Mouse (Mus musculus) hindbrain, embryonic 13.5 days (tissue): ENCODE measurements at regions not wholly inside any gene's neighbourhood (a gene's known extent, or its start where the extent isn't known, plus 50 kb on each side); places are given as distances from the start of the nearest gene placed in this dataset.

ENCODE experiments used
- ATAC-seq: fragments of 200-750 bp; cut with Nextera tagmentation; 2 replicates; pipeline ENCODE4 v1.8.0; 2017; ENCODE audit warnings: moderate TSS enrichment; ENCODE audit not compliant: low FRiP score
- H3K27ac ChIP-seq: fragments of 300-500 bp; sonication (generic); 2 replicates; pipeline ENCODE4 v1.5.1; 2015; ENCODE audit warnings: inconsistent platforms, mild to moderate bottlenecking, moderate library complexity
- H3K27me3 ChIP-seq: fragments of 300-500 bp; sonication (generic); 2 replicates; pipeline ENCODE4 v1.6.1; 2015; ENCODE audit warnings: mild to moderate bottlenecking, inconsistent platforms
- H3K36me3 ChIP-seq: fragments of 300-500 bp; sonication (generic); 2 replicates; pipeline ENCODE4 v1.6.1; 2015; ENCODE audit warnings: mild to moderate bottlenecking, inconsistent platforms
- H3K4me1 ChIP-seq: fragments of 300-500 bp; sonication (generic); replicated peaks from 2 replicates; pipeline ENCODE4 v1.6.1; 2015; ENCODE audit warnings: inconsistent platforms
- H3K4me2 ChIP-seq: fragments of 300-500 bp; sonication (generic); 2 replicates; pipeline ENCODE4 v1.6.1; 2015; ENCODE audit warnings: inconsistent platforms, mild to moderate bottlenecking, moderate library complexity
- H3K4me3 ChIP-seq: fragments of 300-500 bp; sonication (generic); 2 replicates; pipeline ENCODE4 v1.5.1; 2015; ENCODE audit warnings: mild to moderate bottlenecking, inconsistent platforms
- H3K9ac ChIP-seq: fragments of 300-500 bp; sonication (generic); 2 replicates; pipeline ENCODE4 v1.6.1; 2015; ENCODE audit warnings: mild to moderate bottlenecking, inconsistent platforms
- H3K9me3 ChIP-seq: fragments of 300-500 bp; sonication (generic); 2 replicates; pipeline ENCODE4 v1.6.1; 2016; ENCODE audit warnings: inconsistent platforms
- WGBS: fragments of 180-500 bp; shearing (Covaris S2); methylation state at CpG from one replicate; pipeline ENCODE4 v1.1.7; 2015; 5-methylcytosine and 5-hydroxymethylcytosine counted together

DNA sequence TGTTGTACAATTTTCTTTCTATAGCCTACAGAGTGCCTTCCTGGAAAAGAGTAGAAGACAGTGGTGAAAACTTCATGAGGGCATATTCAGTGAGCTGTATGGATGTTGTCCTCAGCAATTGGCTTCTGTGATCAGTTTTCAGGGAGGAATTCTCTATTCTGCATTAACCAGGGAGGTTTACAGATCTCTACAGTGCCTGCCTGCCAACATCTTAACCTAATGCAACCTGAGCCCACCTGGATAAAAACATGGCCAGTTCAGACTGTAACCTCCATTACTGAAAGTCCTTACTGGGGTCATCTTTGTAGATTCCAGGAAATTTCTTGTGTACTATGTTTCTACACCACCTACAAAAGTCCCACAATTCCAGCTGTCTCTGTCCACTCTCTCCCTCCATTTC lies 791.4 kb upstream of the Nectin3 start:
- no peaks in the 10 kb centered on the region for H3K4me1 ChIP-seq
- no peaks in the 10 kb centered on the region for H3K9me3 ChIP-seq
- no peak overlapping the region for H3K9ac ChIP-seq
- no peaks in the 10 kb centered on the region for H3K27me3 ChIP-seq
- no peak overlapping the region for H3K4me3 ChIP-seq
- no peak overlapping the region for H3K27ac ChIP-seq
- no peaks in the 10 kb centered on the region for H3K36me3 ChIP-seq
- no peak for ATAC-seq
- no peak overlapping the region for H3K4me2 ChIP-seq

DNA sequence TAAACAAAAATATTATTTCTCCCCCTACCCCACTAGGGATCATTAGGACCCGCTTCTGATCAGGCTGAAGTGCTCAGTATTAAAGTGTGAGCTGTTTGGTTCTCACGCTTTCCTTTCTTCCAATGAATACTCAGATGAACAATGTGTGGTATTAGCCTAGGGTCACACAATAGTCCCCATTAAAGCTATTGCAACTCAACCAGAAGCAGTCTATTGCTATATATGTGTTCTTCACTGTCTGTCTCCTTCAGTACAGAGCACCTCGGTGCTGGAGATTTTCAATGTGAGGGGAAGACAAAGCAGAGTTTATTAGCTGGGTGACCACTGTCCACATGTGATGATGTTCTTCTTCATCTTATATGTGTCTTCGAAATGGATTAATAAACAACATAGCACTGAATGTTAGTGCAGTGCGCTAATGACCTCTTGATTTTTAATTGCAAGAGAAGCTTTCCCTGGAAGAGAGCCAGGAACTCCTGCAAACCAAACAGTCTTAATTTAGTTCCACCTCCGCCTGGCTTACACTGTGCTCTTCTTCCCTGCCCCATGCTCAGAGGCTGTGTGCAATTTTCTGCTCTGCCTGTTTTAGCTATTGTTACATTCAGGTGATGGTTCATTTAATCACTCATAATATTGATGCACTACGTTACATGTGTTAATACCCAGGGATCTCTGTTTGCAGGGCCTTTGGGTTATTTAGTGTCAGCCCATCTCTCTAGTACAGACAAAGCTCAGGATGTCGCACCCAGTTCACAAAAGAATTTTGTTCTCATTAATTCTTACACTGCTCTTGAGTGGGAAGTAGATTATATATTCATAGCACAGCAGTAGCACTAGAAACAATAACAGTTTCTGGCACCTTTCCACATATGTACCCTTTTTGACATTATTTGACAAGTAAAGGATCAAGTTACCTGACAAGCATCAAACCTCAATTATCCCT lies 768.7 kb upstream of the Nectin3 start:
- no peak overlapping the region for H3K27ac ChIP-seq

More for the DNA sequence above, 768.7 kb upstream of the Nectin3 start:
- no peak overlapping the region for H3K4me3 ChIP-seq
- no peaks in the 10 kb centered on the region for H3K27me3 ChIP-seq
- WGBS: 67% methylated on average over 8 of the region's 8 CpGs
- H3K9ac ChIP-seq: no peak overlapping the region
- peak; percentile 77; the same call in 1 of the 2 replicates for ATAC-seq
- no peak overlapping the region for H3K4me2 ChIP-seq
- H3K36me3 ChIP-seq: no peaks in the 10 kb centered on the region
- no peaks in the 10 kb centered on the region for H3K9me3 ChIP-seq
- H3K4me1 ChIP-seq: peaks cover 9% of the 10 kb centered on the region; the same call in 1 of the 2 replicates
